Mouse (Mus musculus) urinary bladder, adult 2 months (tissue): Measurements from ENCODE around the gene Vps37c. TPM values are rescaled to one million over a fixed set of nuclear protein-coding genes. Genes with fewer than 3 reads are reported as not detected.

Experiments
- DNase-seq: peaks from one replicate; pipeline ENCODE4 v3.0.0; 2022; ENCODE audit warnings: low spot score
- polyA plus RNA-seq: library from polyadenylated mRNA; depleted of rRNA; stranded (reverse); fragments of >200 nt; gene quantifications from 2 replicates; pipeline ENCODE4 v1.2.3, GENCODE M21; 2012

The Vps37c gene
- polyA plus RNA-seq, 1 experiment: 14.5 TPM

- no peak for DNase-seq
Observed at GRCm38 (mm10) chr19:10713551-10713950, 25.0 kb downstream of the Vps37c start.

DNA sequence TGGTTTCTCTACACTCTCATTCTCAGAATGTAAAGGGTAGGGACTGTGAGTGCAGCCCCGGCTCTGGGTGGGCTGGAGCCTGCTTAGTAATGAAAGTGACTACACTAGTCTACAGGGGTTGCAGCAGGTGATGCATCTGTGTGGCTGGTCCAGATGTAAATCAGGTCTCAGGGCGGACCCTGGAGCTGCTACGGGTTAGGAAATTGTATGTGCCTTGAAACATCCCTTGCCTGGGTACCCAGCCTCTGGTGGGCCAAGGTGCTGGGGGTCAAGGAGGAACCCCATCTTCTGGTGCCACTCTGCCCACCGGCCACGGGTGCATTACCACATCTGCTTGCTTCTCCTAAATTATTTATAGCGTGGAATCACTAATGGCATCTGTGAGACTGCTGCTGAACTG, 25.6 kb downstream of the Vps37c start:
- DNase-seq: no peak

DNA sequence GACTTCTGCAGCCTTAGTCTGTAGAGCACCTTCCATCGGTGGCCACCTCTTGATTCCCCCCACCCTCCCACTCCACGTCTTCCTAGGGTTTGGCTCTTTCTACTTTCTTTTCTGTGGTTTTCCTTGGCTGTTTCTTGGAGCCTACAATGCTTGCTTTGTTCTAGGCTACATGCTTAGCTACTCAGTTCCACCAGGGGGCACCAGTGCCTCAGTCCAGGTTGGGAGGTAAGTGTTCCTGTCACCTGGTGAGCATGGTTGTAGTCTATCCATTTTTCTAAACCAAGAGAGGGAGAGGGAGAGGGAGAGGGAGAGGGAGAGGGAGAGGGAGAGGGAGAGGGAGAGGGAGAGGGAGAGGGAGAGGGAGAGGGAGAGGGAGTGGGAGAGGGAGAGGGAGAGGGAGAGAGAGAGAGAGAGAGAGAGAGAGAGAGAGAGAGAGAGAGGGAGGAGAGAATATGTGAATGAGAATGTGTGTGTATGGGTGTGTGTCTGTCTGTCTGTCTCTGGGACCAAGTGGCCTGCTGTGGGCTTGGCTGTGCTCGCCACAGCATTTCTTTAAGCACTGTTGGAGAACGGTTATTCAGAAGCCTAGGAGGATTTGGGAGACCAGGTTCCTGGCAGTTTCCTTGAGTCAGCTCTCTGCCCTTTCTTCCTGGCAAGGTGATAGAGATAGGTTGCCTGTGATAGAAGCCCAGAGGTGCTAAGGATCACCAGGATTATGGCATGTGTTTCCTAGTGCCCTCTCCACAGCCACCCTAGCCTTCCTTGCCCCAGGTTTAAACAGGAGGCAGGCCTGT, 26.3 kb downstream of the Vps37c start:
- no peak for DNase-seq

GRCm38 (mm10) chr19:10715476-10715875, 26.9 kb downstream of the Vps37c start:
- DNase-seq: no peak

DNA sequence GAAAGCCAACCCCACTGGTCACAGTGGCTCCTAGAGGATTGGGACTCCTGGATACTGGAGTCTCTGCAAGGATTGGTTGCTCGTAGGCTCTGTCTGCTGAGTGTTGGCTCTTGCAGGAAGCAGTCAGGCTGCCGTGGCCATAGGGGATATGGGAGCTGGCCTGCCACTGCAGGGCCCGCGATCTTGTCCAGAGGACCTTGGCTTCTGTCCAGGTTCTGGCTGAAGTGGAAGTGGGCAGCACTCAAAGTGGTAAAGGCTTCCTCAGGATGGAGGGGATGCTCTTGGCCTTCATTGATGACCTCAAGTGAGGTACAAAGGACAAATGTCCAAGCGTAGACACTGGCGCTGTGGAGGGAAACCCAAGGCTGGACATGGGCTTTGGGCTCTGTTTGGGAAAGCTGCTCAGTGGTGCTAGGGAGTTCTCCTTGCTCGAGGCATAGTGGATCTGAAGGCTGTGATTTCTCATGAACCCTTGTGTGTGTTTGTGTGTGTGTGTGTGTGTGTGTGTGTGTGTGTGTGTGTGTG, 29.8 kb downstream of the Vps37c start:
- DNase-seq: no peak

DNA sequence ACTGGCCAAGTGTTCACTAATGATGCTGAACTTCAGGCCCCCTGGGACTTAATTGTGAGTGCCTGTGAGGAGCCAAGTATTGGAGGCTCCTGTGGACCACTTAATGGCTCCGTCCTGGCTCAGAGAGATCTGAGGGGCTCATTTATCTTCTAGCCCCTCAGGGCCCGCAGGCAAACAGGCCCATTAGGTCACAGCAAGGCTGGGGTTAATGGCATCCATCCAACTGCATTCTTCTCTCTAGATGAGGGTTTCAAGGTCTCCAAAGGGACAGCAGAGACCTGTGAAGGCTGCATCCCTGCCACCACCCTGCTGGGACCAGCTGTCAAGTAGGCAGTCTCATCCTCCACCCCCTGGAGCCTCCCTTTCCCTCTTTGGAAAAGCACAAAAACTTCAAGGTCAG, 31.2 kb downstream of the Vps37c start:
- no peak for DNase-seq

- DNase-seq: no peak
Observed at GRCm38 (mm10) chr19:10720524-10720923, 32.0 kb downstream of the Vps37c start.

DNA sequence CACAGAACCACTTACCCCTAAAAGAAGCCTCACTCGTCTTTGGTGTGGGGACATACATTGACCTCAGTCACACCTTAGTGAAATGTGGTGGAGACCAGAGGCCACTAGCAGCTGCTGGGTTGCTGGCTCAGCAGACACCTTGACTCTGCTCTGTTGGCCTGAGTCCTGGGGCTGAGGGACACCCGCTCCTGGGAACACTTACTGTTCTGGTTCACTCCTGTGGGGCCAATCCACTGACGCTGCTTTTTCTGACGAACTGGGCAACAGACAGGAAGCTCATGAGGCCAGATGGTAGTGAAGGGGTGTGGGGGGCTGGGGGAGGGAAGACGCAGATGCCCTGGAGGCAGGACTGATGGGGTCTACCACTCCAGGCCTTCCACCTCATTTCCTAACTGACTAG, 32.5 kb downstream of the Vps37c start:
- no peak for DNase-seq

DNA sequence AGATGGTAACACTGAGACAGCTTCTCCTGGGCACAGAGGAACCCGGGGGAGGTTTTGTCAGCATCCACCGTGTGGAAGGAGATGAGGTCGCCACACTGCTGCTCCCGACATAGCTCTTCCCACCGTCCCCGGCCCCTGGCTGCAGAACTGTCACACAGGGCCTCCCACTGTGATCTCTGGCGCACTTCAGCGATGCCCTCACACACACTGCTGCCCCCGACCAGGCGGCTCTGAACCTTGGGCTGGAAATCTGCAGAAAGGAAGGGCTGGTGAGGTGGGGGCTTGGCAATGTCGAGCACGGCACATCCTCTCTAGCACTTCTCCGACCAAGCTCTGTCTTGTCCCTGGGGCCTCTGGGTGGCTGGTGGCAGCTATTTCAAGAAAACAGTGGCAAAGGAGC, 34.5 kb downstream of the Vps37c start:
- DNase-seq: no peak

- DNase-seq: no peak
Observed at GRCm38 (mm10) chr19:10723649-10724048, 35.1 kb downstream of the Vps37c start.

GRCm38 (mm10) chr19:10724629-10725363, 36.3 kb downstream of the Vps37c start:
- DNase-seq: no peak

GRCm38 (mm10) chr19:10729889-10730288, 41.4 kb downstream of the Vps37c start:
- no peak for DNase-seq

GRCm38 (mm10) chr19:10730469-10730868, 41.9 kb downstream of the Vps37c start:
- no peak for DNase-seq

- no peak for DNase-seq
Observed at GRCm38 (mm10) chr19:10731975-10732374, 43.4 kb downstream of the Vps37c start.

- no peak for DNase-seq
Observed at GRCm38 (mm10) chr19:10732741-10733140, 44.2 kb downstream of the Vps37c start.

GRCm38 (mm10) chr19:10733501-10734127, 45.1 kb downstream of the Vps37c start:
- no peak for DNase-seq

DNA sequence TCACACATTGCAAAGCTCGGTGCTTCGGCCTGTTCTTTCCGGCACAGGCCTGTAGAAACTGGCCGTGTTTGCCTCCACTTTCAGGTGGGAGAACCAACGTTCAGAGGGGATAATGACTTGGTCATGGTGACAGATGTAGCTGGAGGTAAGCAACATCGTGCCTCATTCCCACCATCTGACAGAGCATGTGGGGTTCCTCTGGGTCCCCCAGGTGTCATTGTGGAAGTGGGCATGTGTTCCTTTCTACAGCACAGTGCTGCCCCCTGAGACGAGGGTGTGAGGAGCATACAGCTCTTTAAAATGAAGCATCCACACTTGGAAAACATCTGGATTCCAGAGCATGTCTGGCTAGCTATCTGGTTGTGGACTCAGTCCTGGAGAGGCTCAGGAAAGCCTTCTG, 46.0 kb downstream of the Vps37c start:
- no peak for DNase-seq

DNA sequence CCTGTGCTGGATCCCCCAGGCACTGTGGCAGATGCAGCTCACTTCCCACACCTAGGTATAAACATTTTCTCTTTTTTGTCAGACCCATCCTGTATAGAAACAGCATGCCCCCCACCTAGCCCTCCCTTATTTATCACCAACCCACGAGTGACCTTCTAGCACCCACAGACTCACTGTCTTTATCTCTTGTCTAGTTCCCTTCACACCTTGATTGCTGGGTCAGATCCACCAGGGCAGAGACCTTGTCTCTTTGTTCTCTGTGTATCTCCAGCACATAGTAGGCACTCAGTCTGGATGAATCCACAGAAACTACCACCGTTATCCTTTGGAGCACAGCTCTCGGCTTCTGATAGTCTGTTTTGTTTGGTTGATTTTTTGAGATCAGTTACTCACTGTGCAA, 46.5 kb downstream of the Vps37c start:
- no peak for DNase-seq

- DNase-seq: no peak
Observed at GRCm38 (mm10) chr19:10735861-10736260, 47.3 kb downstream of the Vps37c start.

DNA sequence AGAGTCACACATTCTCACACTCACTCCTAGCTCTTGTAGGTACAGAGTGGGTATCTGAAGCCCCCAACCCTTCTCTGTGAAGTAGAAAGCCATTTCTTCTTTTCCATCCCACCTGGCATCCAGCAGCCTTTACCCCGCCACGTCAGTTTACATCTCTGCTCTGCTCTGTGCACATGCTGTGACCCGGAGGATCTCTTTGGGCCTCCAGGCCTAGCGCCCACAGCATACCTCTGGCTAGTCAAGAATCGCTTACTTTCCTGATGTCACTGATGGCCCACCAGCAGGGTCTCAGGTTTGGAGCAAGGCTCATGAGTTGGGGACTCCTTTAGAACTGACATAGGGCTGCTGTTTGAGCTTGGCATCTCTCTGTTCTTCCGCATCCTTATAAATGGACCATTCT, 49.5 kb downstream of the Vps37c start:
- DNase-seq: no peak

DNA sequence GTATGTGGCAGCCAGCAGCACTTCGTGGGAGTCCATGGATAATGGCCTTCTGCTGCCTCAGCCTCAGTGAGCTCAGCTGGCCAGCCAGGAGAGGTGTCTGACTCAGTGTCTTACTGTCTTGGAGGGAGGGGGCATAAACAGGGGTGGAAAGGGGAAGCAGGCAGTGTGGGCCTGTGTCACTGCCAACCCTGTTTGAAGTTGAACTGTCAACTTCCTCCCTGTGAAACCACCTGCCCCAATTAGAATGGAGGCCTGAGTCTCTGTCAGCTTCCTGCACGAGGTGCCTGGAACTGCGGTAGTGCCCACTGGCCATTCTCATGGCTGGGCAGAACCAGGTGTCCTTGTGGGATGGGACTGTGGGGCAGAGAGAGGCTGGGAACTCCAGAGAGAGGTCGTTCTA, 50.3 kb downstream of the Vps37c start, which contains the start of gene Cd5:
Gene Cd5, minus strand, starts transcription at position 192 of the 400 bp plus-strand sequence.
- no peak for DNase-seq

DNA sequence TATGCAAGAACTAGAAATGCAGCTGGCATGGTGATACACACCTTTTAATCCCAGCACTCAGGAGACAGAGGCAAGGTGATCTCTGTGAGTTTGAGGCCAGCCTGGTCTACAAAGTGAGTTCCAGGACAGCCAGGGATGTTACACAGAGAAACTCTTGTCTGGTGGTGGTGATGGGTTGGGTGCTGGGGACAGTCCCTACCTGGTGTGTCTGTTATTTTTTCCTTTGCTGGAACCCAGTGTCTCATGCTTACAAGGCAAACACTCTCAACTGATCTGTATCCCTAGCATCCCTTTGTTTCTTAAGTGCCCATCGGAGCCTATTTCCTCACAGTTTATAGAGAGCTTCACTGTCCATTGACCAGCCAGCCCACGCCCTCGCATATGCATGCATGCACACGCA, 51.4 kb downstream of the Vps37c start:
- DNase-seq: no peak
